Mouse (Mus musculus) layer of hippocampus, adult 9-11 months (tissue): ENCODE results near the gene Gm26661.

Experiments used
- DNase-seq: peaks from one replicate; pipeline ENCODE4 v3.0.0; 2022

Gene Gm26661

GRCm38 (mm10) chr14:7821341-7821740 is 30.0 kb downstream of the Gm26661 start:
- no peak for DNase-seq

DNA sequence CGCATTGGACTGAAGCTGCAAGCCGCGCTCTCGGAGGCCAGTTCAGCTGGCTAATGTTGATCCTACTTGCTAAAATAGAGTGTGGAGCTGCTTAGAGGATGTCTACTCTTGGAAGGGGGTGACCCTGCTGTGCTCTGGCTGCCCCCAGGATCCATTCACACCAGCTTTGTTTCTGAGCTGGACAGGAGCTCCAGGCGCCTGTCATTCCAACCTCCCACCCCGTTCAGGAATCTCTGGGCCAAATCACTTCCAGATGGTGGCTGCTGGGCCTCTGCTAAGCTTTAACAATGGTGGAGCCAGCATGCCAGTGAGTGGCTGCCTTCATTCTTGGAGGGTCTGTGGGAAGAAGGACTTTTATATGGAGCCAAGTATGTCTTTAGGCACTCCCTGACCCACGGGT is 31.3 kb downstream of the Gm26661 start:
- no peak for DNase-seq

- DNase-seq: no peak
Observed at GRCm38 (mm10) chr14:7824651-7825268, 33.4 kb downstream of the Gm26661 start.

DNA sequence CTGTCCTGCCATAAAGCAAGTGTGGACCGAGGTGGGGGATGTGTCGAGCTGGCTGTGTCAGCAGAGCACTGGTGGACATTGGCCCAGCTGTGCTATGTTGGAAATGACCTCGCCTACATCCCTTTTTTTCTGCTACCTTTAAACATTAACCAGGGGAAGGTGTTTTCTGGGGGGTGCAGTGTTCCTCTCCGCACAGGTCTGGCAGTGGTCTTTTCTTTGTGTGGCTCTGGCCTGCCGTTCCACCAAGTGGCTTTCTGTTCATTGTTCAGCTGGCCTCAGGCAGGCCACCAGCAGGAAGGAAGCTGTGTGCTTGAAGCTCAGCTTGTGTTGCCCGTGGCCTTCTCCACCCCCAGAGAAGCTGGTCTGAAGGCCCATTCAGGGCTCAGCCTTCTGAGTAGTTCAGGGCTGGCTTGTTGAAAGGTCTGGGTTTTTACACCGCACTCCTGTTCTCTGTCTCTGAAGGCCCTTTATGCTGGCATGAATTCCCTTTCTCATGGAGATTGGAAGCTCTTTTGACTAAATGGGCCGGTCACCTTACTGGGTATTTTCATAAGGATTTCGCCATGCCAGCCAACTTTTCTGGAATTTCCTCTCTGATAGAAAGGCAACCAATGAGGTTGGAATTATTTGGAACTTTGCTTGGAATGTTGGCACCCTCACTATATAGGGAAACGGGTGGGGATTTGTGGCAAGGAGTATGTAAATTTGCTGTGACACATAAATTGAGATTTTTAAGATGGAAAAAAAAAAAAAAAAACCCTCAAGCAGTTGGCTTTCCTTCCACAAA is 35.0 kb downstream of the Gm26661 start:
- DNase-seq: peak; percentile 30

DNA sequence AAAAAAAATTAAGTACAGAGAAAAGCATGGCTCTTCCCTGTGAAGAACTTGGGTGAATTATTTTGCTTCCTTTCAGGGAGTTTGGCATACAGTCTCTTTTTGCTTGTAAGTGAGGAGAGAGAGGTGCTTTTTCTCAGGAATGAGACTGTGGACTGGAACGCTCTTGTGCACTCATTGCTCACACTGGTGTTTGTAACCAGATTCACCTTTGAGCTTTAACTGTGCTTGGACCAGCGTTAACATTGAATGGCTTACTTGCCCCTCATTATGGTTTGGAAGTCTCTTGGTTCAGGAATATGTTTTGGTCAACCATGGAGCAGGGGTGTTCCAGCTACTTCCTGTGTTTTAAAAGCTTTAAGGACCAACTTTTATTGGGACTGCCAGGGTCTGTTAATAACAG is 37.8 kb downstream of the Gm26661 start:
- DNase-seq: no peak

GRCm38 (mm10) chr14:7831770-7832439 is 40.5 kb downstream of the Gm26661 start:
- no peak for DNase-seq

GRCm38 (mm10) chr14:7832440-7832783 is 41.0 kb downstream of the Gm26661 start:
- no peak for DNase-seq

- no peak for DNase-seq
Observed at GRCm38 (mm10) chr14:7833458-7833857, 42.1 kb downstream of the Gm26661 start.

DNA sequence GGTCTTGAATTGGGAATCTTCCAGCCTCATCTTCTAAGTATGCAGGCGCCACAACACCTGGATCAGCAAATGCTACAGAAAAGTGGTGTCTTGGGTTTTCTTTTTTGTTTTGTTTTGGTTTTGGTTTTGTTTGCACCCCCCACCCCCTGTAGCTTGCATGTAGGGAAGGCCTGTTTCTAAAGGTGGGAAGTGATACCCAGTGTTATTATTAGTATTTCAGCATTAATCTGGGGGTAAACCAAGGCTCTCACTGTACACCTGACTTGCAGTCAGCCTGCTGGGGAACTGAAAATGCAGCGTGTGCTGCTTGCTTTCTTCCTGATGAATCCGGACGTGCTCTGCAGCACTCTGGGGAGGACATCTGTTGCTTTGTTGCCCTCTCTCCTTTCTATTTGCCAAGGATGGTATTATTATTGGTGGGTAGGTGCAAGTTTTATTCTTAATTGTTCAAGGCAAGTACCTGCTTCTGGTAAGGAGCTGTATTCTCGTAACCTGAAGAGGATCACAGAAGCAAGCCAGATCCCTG is 47.2 kb downstream of the Gm26661 start:
- no peak for DNase-seq

- no peak for DNase-seq
Observed at GRCm38 (mm10) chr14:7839950-7840514, 48.6 kb downstream of the Gm26661 start.
